Mouse (Mus musculus): Measurements from ENCODE around the gene Scap. TPM values are rescaled to one million over a fixed set of nuclear protein-coding genes. Genes with fewer than 3 reads are reported as not detected.

The Scap gene
- total and polyA plus RNA-seq, 2 experiments from 2014 or later: 50.9 to 162 TPM

DNA sequence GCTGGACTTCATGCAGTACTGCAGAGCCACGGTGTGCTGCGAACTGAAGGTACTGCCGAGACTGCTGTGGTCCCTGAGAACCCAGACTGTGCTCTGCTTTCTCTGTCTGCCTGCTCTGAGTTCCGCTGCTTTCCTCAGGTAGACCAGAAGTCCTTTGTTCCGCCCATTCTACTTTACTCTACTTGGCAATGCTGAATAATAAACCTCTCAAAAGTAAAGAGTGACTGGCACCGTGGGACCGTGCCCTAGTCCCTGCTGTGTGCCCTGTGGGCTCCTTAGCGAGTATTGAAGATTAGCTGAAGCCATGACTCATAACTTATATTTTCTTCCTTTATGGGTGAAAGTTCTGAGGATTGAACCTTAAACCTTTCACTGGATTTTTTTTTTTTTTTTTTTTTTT lies 17.2 kb upstream of the Scap start:
- no peak for ATAC-seq
- 94% methylated on average over 8 of the region's 8 CpGs for WGBS
- H3K36me3 ChIP-seq (ENCODE audit: insufficient read depth, low read length): peaks cover 34% of the 10 kb centered on the region

DNA sequence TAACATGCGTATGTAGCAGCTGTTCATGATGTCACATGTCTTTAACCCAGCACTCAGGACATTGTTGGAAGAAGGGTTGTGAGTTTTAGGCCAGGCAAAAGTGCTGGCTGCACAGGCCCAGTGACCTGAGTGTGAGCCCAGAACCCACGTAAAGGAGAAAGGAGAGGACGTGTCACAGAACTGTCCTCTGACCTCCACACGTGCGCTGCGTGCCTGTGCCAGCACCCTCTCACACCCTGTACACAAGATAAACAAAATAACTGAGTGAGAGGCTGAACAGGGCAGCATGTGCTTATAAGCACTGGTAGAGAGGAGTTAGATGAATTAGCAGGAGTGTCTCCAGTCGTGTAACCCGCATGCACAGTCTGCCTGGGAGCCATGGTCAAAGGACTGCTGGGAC lies 16.6 kb upstream of the Scap start:
- Histone ChIP-seq H3K4me3 (ENCODE audit: low read length) (no peak overlapping the region), H3K4me2 (ENCODE audit: low read depth, low read length) (no peak overlapping the region), H3K9me3 (ENCODE audit: low read length) (no peaks in the 10 kb centered on the region), H3K36me3 (ENCODE audit: insufficient read depth, low read length) (peaks cover 40% of the 10 kb centered on the region), H3K9ac (replicated peaks; ENCODE audit: low read length) (no peak overlapping the region), H3K4me1 (ENCODE audit: insufficient read depth, low read length) (no peaks in the 10 kb centered on the region), H3K27ac (no peak overlapping the region), H3K27me3 (ENCODE audit: insufficient read depth, low read length) (no peaks in the 10 kb centered on the region)
- ATAC-seq (no peak), DNase-seq (ENCODE audit: low spot score) (no peak)
- 95% methylated on average over 8 of the region's 8 CpGs for WGBS
- no peak for TF ChIP-seq CTCF (IDR thresholded peaks at IDR 0.05; ENCODE audit: low read depth)

More for the DNA sequence above, 17.2 kb upstream of the Scap start:
- Histone ChIP-seq H3K9me3 (ENCODE audit: low read length) (no peaks in the 10 kb centered on the region), H3K4me2 (ENCODE audit: low read depth, low read length) (no peak overlapping the region), H3K27ac (no peak overlapping the region), H3K9ac (replicated peaks; ENCODE audit: low read length) (no peak overlapping the region), H3K4me1 (ENCODE audit: insufficient read depth, low read length) (no peaks in the 10 kb centered on the region), H3K27me3 (ENCODE audit: insufficient read depth, low read length) (no peaks in the 10 kb centered on the region), H3K4me3 (ENCODE audit: low read length) (no peak overlapping the region)
- DNase-seq (ENCODE audit: low spot score): no peak
- TF ChIP-seq CTCF (IDR thresholded peaks at IDR 0.05; ENCODE audit: low read depth): no peak

DNA sequence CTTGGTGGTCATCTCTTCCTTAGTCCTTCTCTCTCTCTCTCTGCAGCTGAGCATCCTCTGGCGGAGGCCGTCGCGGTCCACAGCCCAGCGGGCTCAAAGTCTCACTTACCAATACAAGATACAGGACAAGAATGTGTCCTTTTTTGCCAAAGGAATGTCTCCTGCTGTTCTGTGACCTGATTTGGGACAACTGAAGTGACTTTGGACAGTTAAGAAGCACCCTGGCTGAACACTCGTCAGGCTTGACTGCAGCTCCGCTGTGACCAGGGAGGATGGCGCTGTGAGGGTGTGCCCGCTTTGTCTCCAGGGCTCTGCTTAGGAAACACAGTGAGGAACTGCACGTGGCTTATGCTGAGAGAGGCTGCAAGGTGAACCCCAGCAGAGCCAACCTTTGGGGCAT lies 12.3 kb upstream of the Scap start:
- no peak overlapping the region for H3K9ac ChIP-seq (replicated peaks; ENCODE audit: low read length)
- WGBS: 73% methylated on average over 10 of the region's 10 CpGs

DNA sequence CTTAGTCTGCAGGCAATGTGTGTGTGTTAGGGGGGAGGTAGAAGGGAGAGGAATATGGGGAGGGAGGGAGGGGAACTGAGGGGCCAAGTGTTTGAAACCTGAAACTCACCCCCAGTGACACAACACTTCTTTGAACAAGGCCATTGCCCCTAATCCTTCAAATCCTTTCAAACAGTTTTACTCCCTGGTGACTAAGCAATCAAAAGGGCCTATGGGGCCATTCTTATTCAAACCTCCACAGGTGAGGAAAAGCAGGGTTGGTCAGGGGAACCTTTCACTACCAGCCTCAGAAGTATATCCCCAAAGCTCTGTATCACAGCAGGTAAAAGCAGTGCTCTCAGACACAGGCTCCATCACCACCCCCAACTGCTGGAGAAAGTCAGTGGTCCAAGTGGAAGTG lies 10.1 kb upstream of the Scap start:
- no peak for TF ChIP-seq CTCF (IDR thresholded peaks at IDR 0.05; ENCODE audit: low read depth)
- no peak for DNase-seq (ENCODE audit: low spot score)
- Histone ChIP-seq H3K36me3 (ENCODE audit: insufficient read depth, low read length) (peaks cover 9% of the 10 kb centered on the region), H3K9ac (replicated peaks; ENCODE audit: low read length) (no peak overlapping the region), H3K4me3 (ENCODE audit: low read length) (no peak overlapping the region), H3K4me2 (ENCODE audit: low read depth, low read length) (no peak overlapping the region), H3K27me3 (ENCODE audit: insufficient read depth, low read length) (no peaks in the 10 kb centered on the region), H3K4me1 (ENCODE audit: insufficient read depth, low read length) (no peaks in the 10 kb centered on the region), H3K9me3 (ENCODE audit: low read length) (no peaks in the 10 kb centered on the region), H3K27ac (no peak overlapping the region)
- ATAC-seq: no peak

More for the DNA sequence above, 12.3 kb upstream of the Scap start:
- Histone ChIP-seq H3K9me3 (ENCODE audit: low read length) (no peaks in the 10 kb centered on the region), H3K36me3 (ENCODE audit: insufficient read depth, low read length) (peaks cover 17% of the 10 kb centered on the region), H3K4me2 (ENCODE audit: low read depth, low read length) (no peak overlapping the region), H3K4me1 (ENCODE audit: insufficient read depth, low read length) (no peaks in the 10 kb centered on the region), H3K27ac (no peak overlapping the region), H3K4me3 (ENCODE audit: low read length) (no peak overlapping the region), H3K27me3 (ENCODE audit: insufficient read depth, low read length) (no peaks in the 10 kb centered on the region)
- DNase-seq (ENCODE audit: low spot score) (no peak), ATAC-seq (no peak)
- no peak for TF ChIP-seq CTCF (IDR thresholded peaks at IDR 0.05; ENCODE audit: low read depth)

DNA sequence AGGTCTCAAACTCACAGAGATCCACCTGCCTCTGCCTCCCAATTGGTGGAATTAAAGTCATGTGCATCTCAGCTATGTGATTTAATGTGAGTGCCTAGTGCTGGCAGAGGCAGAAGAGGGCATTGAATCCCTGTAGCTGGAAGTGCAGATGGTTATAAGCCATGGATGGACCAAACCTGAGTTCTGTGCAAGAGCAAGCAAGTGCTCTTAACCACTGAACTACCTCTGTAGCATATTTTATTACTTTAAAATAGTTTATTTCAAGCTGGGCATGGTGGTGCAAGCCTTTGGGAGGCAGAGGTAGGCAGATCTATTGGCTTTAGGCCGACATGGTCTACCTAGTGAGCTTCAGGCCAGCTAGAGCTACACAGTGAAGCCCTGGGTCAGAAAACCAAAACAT lies 8.9 kb upstream of the Scap start:
- Histone ChIP-seq H3K27me3 (ENCODE audit: insufficient read depth, low read length) (no peaks in the 10 kb centered on the region), H3K9me3 (ENCODE audit: low read length) (no peaks in the 10 kb centered on the region), H3K27ac (no peak overlapping the region), H3K4me1 (ENCODE audit: insufficient read depth, low read length) (no peaks in the 10 kb centered on the region), H3K4me3 (ENCODE audit: low read length) (no peak overlapping the region), H3K4me2 (ENCODE audit: low read depth, low read length) (no peak overlapping the region), H3K36me3 (ENCODE audit: insufficient read depth, low read length) (peaks cover 9% of the 10 kb centered on the region), H3K9ac (replicated peaks; ENCODE audit: low read length) (no peak overlapping the region)
- ATAC-seq (no peak), DNase-seq (ENCODE audit: low spot score) (no peak)
- no peak for TF ChIP-seq CTCF (IDR thresholded peaks at IDR 0.05; ENCODE audit: low read depth)
- 88% methylated on average over 1 of the region's 1 CpGs for WGBS

DNA sequence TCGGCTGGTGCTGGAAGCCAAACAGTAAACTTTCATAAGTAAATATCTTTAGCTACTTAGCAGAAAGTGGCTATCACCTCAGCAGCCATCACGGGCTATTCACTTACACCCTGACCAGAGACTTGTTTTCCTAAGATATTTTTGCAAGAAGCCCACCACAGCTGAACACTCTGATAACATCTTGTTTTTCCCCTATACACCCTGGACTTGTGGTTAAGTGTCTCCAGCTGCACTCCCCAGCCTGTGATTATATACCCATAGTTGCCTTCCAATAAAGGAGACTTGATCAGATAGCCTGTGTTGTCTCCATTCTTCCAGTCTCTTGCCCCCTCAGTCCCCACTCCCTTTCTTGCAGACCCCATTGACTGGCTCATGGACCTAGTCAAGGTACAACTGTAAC lies 4.9 kb upstream of the Scap start:
- H3K4me3 ChIP-seq (ENCODE audit: low read length): no peak overlapping the region
- WGBS: 93% methylated on average over 2 of the region's 2 CpGs
- no peak for DNase-seq (ENCODE audit: low spot score)
- no peak overlapping the region for H3K27ac ChIP-seq
- no peaks in the 10 kb centered on the region for H3K9me3 ChIP-seq (ENCODE audit: low read length)
- no peaks in the 10 kb centered on the region for H3K4me1 ChIP-seq (ENCODE audit: insufficient read depth, low read length)
- H3K27me3 ChIP-seq (ENCODE audit: insufficient read depth, low read length): no peaks in the 10 kb centered on the region
- no peak for ATAC-seq
- TF ChIP-seq CTCF (IDR thresholded peaks at IDR 0.05; ENCODE audit: low read depth): no peak
- no peak overlapping the region for H3K9ac ChIP-seq (replicated peaks; ENCODE audit: low read length)
- no peaks in the 10 kb centered on the region for H3K36me3 ChIP-seq (ENCODE audit: insufficient read depth, low read length)
- no peak overlapping the region for H3K4me2 ChIP-seq (ENCODE audit: low read depth, low read length)

DNA sequence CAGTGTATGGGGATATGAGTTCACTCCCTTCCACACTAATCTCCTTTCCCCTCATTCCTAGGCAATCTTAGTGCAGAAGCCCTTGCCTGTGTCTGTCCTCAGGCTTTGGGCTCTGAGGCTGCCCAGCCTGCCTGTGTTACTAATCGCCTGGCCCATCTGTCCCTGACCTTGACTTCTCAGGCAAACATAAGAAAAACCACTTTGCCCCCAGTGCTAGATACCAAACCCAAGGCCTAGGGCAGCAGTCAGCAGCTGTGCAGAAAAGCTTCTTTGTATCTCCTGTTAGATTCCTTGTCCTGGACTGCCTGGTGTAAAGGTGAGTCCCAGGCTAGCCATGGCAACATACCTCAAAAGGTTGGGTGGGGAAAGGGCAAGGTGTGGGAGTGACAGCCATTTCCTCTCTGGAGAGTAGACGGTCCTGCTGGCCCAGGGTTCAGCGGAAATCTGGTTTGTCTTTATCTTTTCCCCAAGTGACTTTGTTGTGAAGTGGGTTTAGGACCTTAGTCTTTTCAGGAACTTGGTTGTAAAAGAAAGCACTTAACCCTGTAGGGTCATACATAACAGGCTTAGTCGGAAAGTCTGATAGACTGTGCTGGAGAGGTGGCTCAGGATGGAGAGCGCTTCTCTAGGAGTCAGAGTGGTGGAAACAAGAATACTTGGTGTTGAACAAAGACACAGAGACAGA lies 4.0 kb upstream of the Scap start:
- no peak overlapping the region for H3K4me2 ChIP-seq (ENCODE audit: low read depth, low read length)
- no peak for ATAC-seq
- H3K4me1 ChIP-seq (ENCODE audit: insufficient read depth, low read length): peaks cover 2% of the 10 kb centered on the region; the same call in 1 of the 2 replicates
- H3K4me3 ChIP-seq (ENCODE audit: low read length): no peak overlapping the region
- H3K27ac ChIP-seq: no peak overlapping the region
- H3K9me3 ChIP-seq (ENCODE audit: low read length): no peaks in the 10 kb centered on the region
- 78% methylated on average over 5 of the region's 5 CpGs for WGBS
- no peaks in the 10 kb centered on the region for H3K27me3 ChIP-seq (ENCODE audit: insufficient read depth, low read length)
- H3K9ac ChIP-seq (replicated peaks; ENCODE audit: low read length): no peak overlapping the region
- no peak for DNase-seq (ENCODE audit: low spot score)
- no peaks in the 10 kb centered on the region for H3K36me3 ChIP-seq (ENCODE audit: insufficient read depth, low read length)
- TF ChIP-seq CTCF (IDR thresholded peaks at IDR 0.05; ENCODE audit: low read depth): no peak
